Mouse (Mus musculus) E14TG2a.4 (cell line): Measurements from ENCODE around the gene 4921524J17Rik.

Source experiments
- H3K27me3 ChIP-seq: 2 replicates; pipeline ENCODE4 v1.6.1; 2014; ENCODE audit warnings: low read length, control low read depth; ENCODE audit not compliant: insufficient read depth
- H3K36me3 ChIP-seq: 2 replicates; pipeline ENCODE4 v1.6.1; 2014; ENCODE audit warnings: low read length, control low read depth; ENCODE audit not compliant: insufficient read depth
- H3K4me1 ChIP-seq: replicated peaks from 2 replicates; pipeline ENCODE4 v1.6.1; 2014; ENCODE audit warnings: low read depth, low read length, control low read depth
- H3K4me3 ChIP-seq: replicated peaks from 2 replicates; pipeline ENCODE4 v1.5.1; 2014; ENCODE audit warnings: mild to moderate bottlenecking, low read length
- H3K9me3 ChIP-seq: 2 replicates; pipeline ENCODE4 v1.6.1; 2014; ENCODE audit warnings: low read length, control low read depth
- CTCF ChIP-seq: conservative IDR thresholded peaks from 2 replicates; pipeline ENCODE4 v1.5.1; 2014; ENCODE audit warnings: low read length
- NANOG ChIP-seq: IDR thresholded peaks from 2 replicates; pipeline ENCODE4 v1.6.1; 2014; ENCODE audit warnings: borderline replicate concordance, low read length, mixed read lengths
- POU5F1 ChIP-seq: IDR thresholded peaks from 2 replicates; pipeline ENCODE4 v1.6.1; 2014; ENCODE audit warnings: low read length, borderline replicate concordance

The 4921524J17Rik gene

DNA sequence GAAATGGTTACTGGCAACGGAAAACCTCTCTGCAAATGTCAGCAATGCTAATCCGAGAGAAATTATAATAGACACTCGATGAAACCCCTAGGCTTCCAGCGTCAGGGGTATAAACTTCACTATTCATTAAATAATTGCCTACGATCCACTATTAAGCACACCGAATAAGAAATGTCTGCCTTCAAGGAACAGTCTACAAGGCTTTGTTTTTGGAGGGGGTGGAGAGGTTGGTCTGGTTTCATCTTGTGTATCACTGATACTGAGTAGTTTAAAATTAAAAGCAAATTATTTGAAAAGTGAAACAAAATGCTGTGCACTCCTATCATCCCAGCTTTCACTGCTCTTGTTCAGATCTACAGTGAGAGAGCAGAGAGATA, 372 bp upstream of the 4921524J17Rik start:
- Histone ChIP-seq H3K36me3 (no peaks in the 10 kb centered on the region), H3K4me3 (peak overlapping the region; percentile 88), H3K4me1 (peaks cover 60% of the 10 kb centered on the region), H3K27me3 (no peaks in the 10 kb centered on the region), H3K9me3 (peaks cover 8% of the 10 kb centered on the region)
- TF ChIP-seq CTCF (no peak), NANOG (no peak), POU5F1 (no peak)

DNA sequence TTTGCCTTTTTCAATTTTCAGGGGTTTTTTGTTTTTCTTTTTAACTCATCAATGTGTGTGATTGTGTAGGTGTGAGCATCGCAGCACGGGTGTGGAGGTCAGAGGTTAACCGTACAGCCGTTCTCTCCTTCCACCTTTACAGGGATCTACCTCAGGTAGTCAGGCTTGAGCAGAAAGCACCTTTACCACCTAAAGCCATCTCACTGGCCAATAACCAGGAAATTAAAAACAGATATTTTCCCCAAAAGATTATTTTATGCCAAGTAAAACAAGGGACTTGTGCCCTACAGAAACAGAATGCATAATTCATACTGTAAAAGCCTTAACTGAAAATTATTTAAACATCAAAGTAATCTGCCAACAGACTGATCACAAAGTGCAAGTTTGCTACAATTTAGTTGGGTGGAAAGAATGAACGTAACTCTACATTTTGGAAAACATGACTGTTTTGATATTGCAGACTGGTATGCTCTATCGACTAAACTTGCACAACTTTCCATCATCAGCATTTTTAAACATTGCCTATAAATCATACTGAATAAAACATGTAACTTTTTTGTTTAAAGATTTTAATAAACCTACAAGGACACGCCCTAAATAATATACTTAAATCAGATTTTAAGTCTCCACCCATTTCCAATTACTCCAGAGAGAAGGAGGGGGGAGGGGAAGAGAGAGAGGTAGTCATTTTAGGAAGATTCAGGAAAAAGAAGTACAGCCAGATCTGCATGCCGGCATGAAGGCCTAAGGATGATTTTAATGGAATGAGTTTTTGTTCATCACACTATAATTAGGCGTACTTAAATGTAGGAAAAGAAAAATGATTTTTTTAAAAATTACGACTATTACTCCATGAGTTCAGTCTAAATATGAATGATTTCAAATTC, 1.1 kb downstream of the 4921524J17Rik start:
- TF ChIP-seq NANOG (no peak), CTCF (no peak), POU5F1 (no peak)
- Histone ChIP-seq H3K4me3 (peak overlapping the region; percentile 88), H3K27me3 (no peaks in the 10 kb centered on the region), H3K4me1 (peaks cover 74% of the 10 kb centered on the region), H3K9me3 (no peaks in the 10 kb centered on the region), H3K36me3 (peaks cover 10% of the 10 kb centered on the region)

DNA sequence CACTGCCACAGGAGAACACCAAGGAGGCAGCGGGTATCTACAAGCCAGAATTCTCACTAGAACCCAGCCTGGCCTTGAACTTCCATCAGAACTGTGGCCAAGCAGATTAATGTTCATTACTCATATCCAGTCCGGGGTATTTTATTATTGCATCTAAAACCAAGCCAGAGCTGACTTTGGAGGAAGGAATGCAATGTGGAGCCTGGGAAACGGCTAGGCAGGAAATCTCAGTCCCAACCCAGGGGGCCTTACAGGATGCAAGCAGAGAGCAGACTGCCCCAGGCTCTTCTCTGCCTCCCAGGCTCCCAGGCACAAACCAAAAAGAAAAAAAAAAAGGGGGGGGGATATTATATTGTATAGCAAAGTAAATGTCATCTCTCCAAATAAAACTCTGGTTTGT, 1.8 kb downstream of the 4921524J17Rik start:
- no peaks in the 10 kb centered on the region for H3K9me3 ChIP-seq
- TF ChIP-seq NANOG (no peak), POU5F1 (no peak)

GRCm38 (mm10) chr8:85429219-85429618, 3.4 kb downstream of the 4921524J17Rik start:
- TF ChIP-seq CTCF (no peak), NANOG (no peak), POU5F1 (no peak)
- Histone ChIP-seq H3K27me3 (no peaks in the 10 kb centered on the region), H3K4me1 (peaks cover 83% of the 10 kb centered on the region), H3K9me3 (no peaks in the 10 kb centered on the region), H3K36me3 (peaks cover 25% of the 10 kb centered on the region), H3K4me3 (no peak overlapping the region)

More for the DNA sequence above, 1.8 kb downstream of the 4921524J17Rik start:
- H3K4me1 ChIP-seq = peaks cover 79% of the 10 kb centered on the region
- peak overlapping the region; percentile 88 for H3K4me3 ChIP-seq
- no peaks in the 10 kb centered on the region for H3K27me3 ChIP-seq
- peaks cover 16% of the 10 kb centered on the region for H3K36me3 ChIP-seq

GRCm38 (mm10) chr8:85427026-85427425, 5.6 kb downstream of the 4921524J17Rik start:
- TF ChIP-seq CTCF (no peak), NANOG (no peak), POU5F1 (no peak)
- no peak overlapping the region for H3K4me3 ChIP-seq
- H3K27me3 ChIP-seq = no peaks in the 10 kb centered on the region
- H3K4me1 ChIP-seq = peaks cover 80% of the 10 kb centered on the region
- peaks cover 32% of the 10 kb centered on the region for H3K36me3 ChIP-seq
- no peaks in the 10 kb centered on the region for H3K9me3 ChIP-seq

GRCm38 (mm10) chr8:85421329-85421728, 11.3 kb downstream of the 4921524J17Rik start:
- Histone ChIP-seq H3K36me3 (peaks cover 50% of the 10 kb centered on the region), H3K9me3 (no peaks in the 10 kb centered on the region), H3K4me1 (peaks cover 70% of the 10 kb centered on the region), H3K27me3 (no peaks in the 10 kb centered on the region), H3K4me3 (peak overlapping the region; percentile 91)
- TF ChIP-seq NANOG = no peak
- TF ChIP-seq CTCF = no peak

DNA sequence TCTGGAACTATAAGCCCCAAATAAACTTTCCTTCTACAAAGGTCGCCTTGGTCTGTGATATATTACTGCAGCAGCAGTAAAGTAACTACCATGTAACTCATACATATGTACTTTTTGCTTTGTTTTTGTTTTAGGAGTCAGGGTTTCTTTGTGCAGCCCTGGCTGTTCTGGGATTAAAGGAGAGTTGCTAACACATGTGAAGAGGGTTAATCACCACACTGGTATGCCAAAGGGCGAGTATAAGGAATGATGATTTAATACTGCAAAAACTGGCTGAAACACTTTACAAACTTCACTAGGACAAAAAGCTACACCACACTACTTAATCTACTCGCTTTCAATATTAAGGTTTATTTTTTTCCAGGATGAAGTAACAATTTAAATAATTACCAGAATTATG, 24.1 kb downstream of the 4921524J17Rik start:
- TF ChIP-seq NANOG = no peak
- TF ChIP-seq POU5F1 = no peak
- Histone ChIP-seq H3K27me3 (no peaks in the 10 kb centered on the region), H3K9me3 (no peaks in the 10 kb centered on the region), H3K4me3 (no peak overlapping the region), H3K4me1 (peaks cover 14% of the 10 kb centered on the region), H3K36me3 (peaks cover 32% of the 10 kb centered on the region)

DNA sequence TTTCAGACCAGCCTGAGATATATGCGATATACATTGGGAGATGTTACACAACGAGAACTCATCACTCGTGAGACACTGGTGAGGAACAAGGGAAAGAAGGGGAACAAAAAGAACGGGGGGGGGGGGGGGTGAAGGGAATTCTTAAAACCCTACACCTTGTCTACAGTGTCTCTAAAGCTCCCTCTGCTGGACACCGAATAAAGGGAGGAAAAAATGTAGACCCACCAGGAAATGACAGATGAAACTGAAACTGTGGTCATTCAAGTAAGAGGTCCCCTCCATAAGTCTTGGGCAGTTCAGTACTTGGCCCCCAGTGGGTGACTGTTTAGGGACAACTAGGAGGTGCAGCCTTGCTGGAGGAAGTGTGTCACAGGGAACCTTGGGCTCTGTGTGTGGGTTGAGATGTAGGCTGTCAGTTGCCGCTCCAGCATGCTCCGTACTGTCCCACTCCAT, 24.6 kb downstream of the 4921524J17Rik start:
- TF ChIP-seq NANOG (no peak), CTCF (peak; percentile 38)
- Histone ChIP-seq H3K36me3 (peaks cover 32% of the 10 kb centered on the region), H3K27me3 (no peaks in the 10 kb centered on the region), H3K4me1 (peaks cover 14% of the 10 kb centered on the region), H3K4me3 (no peak overlapping the region), H3K9me3 (no peaks in the 10 kb centered on the region)

- Histone ChIP-seq H3K4me3 (0 out of 2 replicates have a peak overlapping the region, but pooled peaks have one; percentile 13), H3K4me1 (peaks cover 11% of the 10 kb centered on the region), H3K27me3 (no peaks in the 10 kb centered on the region), H3K9me3 (no peaks in the 10 kb centered on the region), H3K36me3 (peaks cover 22% of the 10 kb centered on the region)
- TF ChIP-seq NANOG (no peak), POU5F1 (no peak), CTCF (no peak)
Measured at GRCm38 (mm10) chr8:85405961-85406360, 26.7 kb downstream of the 4921524J17Rik start.
